Mouse (Mus musculus): ENCODE data around the gene Gpr155.

GRCm38 (mm10) chr2:73359941-73360340, 26.4 kb downstream of the Gpr155 start:
- TF ChIP-seq CTCF (IDR thresholded peaks at IDR 0.05; ENCODE audit: extremely low read depth, insufficient read depth, insufficient read length, insufficient replicate concordance) (no peak), POLR2A (IDR thresholded peaks at IDR 0.05; ENCODE audit: low read depth, low read length) (no peak)

Measured in spleen, adult 2 months (tissue).